Mouse (Mus musculus) embryonic fibroblast, embryonic 13.5 days (primary cell): ENCODE measurements at regions not wholly inside any gene's neighbourhood (a gene's known extent, or its start where the extent isn't known, plus 50 kb on each side); places are given as distances from the start of the nearest gene placed in this dataset.

Experiments
- CTCF ChIP-seq: IDR thresholded peaks from 2 replicates; pipeline ENCODE4 v1.5.1; 2011; ENCODE audit warnings: mild to moderate bottlenecking, control low read depth, low read length, moderate library complexity, borderline replicate concordance; ENCODE audit not compliant: insufficient read depth
- POLR2A ChIP-seq: IDR thresholded peaks from 2 replicates; pipeline ENCODE4 v1.6.1; 2011; ENCODE audit warnings: low read depth, mild to moderate bottlenecking, control low read depth, low read length, moderate library complexity

DNA sequence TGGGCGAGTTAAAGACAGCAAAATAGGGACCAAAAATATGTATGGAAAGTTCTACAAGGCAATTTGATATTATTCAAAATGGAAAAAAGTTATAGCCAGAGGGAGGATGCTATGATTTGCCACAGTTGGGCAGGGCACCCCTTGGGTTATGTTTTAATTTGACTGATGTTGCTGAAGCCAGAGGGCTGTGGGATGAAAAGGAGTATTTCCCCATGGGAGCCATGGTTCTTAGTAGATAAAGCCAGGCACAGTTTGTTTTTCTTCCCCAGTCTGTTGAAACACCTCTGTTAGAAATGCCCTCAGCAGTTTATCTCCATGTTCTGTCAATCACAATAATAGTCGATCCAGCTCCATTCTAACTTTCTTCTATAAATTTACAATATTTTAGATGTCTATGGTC is 82.6 kb upstream of the Gm11146 start:
- TF ChIP-seq POLR2A = no peak
- no peak for TF ChIP-seq CTCF
